Mouse (Mus musculus) adrenal gland, postnatal 25 days (tissue): Measurements from ENCODE around the gene Gabrp. TPM values are rescaled to one million over a fixed set of nuclear protein-coding genes. Genes with fewer than 3 reads are reported as not detected.

Experiments used
- DNase-seq: peaks from one replicate; pipeline ENCODE4 v3.0.0; 2021; ENCODE audit warnings: mixed read lengths
- total RNA-seq: library from RNA; stranded (reverse); gene quantifications from 2 replicates; pipeline ENCODE4 v1.2.3, GENCODE M21; 2021

Gene Gabrp
- total RNA-seq, 1 experiment from 2014 or later = not detected

DNA sequence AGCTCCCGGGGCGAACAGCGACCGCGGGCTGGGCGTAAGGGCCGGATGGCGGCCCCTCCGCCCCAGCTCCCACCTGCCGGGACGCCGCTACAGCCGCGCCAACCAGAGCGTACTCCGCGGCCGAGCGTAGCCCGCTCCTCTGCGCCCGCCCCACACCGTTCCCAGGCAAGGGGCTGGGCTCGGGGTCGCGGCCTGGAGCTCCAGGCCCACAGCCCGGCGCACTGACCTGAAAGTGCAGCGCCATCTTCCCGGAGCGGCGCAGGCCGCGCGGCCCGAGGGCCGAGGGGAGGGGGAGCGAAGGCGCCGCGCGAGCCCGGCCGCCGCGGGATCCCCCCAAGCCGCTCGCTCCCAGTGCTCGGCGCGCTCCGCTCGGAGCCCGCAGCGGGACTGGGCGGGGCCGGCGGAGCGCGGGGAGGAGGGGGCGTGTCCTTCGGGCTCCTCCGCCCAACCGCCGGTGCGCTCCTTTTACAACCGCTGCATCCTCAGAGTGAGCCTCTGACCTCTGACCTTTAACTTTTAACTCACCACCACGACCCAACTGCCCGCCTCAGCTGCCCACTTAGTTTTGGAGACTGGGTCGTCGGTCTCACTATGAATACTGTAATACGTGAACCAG, 65.3 kb downstream of the Gabrp start, which contains the start of gene Ranbp17:
Gene Ranbp17 (minus strand): TSS at position 371 of the 616 bp plus-strand sequence.
- peak; percentile 75 for DNase-seq

DNA sequence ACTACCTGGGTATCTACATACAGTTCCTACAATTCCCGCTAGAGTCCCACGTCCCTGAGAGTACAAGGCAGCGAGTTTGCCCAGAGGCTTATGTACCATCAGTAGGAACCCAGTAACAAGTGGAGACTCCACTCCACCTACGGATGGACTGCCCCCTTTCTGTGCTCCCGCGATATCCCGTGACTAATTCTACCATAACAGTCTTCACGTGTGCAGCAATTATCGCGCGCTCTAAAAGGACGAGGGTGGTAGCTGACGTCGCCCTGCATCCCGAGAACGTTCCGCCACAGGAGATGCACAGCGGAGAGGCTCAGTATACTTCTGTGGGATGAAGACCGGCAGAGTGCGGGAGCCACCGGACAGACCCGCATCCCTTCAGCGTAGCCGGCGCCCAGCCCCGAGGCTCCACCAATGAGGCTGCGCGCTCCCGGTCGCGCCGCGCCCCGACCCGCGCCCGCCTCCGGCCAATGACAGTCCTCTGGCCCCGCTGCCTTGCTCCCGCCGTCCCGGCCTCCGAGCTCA, 65.8 kb downstream of the Gabrp start:
- DNase-seq = peak; percentile 74

DNA sequence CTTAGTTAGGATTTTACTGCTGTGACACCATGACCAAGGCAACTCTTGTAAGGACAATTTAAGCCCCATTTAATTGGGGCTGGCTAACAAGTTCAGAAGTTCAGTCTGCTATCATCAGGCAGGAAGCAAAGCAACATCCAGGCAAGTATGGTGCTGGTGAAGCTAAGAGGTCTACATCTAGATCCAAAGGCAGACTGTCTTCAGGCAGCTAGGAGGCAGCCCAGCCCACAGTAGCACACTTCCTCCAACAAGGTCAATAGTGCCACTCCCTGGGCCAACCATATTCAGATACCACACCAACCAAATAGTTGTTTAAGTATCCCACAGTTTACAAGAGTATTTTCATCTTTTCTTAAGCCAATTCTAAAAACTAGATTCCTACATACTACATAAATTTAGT, 69.4 kb downstream of the Gabrp start:
- no peak for DNase-seq

Other genes starting within 250 kb of the Gabrp start
- 5.3 and 5.9 TPM in 2 replicates for gene Ranbp17, start 65.2 kb downstream of the Gabrp start, total RNA-seq
- gene D130052B06Rik, start 20.3 kb upstream of the Gabrp start, total RNA-seq = not detected in 2 replicates